Mouse (Mus musculus) bone marrow, adult 2 months (tissue): ENCODE results near the gene Ppp1r26.
"Not testable (repeated sequence)": the region's sequence is repeated elsewhere in the genome, so short reads cannot be mapped to it uniquely, and the experiment has no call there.

Source experiments
- CTCF ChIP-seq: fragments of 200-500 bp; IDR thresholded peaks from 2 replicates; pipeline ENCODE4 v1.5.1; 2011; ENCODE audit warnings: low read length, control low read depth; ENCODE audit not compliant: control insufficient read depth, insufficient read depth
- POLR2A ChIP-seq: fragments of 200-500 bp; IDR thresholded peaks from 2 replicates; pipeline ENCODE4 v1.6.1; 2011; ENCODE audit warnings: low read depth, mild to moderate bottlenecking, control low read depth, low read length, borderline replicate concordance; ENCODE audit not compliant: control insufficient read depth

DNA sequence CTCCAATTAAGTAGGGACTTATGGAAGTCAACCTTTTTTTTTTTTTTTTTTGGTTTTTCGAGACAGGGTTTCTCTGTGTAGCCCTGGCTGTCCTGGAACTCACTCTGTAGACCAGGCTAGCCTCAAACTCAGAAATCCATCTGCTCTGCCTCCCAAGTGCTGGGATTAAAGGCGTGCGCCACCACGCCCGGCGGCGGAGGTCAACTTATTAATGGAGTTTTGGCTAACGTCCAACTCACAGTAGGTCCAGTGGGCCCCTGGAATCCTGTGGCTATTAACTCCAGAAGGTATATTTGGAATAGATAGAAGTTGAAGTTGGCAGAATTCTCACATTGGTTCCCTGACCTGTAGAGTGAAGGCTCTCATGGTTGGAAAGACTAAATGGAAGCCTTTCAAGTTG, 25.4 kb downstream of the Ppp1r26 start:
- not testable (repeated sequence) for TF ChIP-seq POLR2A, CTCF
